Mouse (Mus musculus) MEL (cell line): ENCODE measurements around the gene Wfdc12.

Source experiments
- BHLHE40 ChIP-seq: IDR thresholded peaks from 2 replicates; pipeline ENCODE4 v1.6.1; 2012; ENCODE audit warnings: low read depth, mild to moderate bottlenecking, inconsistent platforms, low read length, improper control_type of control experiment, borderline replicate concordance
- CHD1 ChIP-seq: IDR thresholded peaks from 2 replicates; pipeline ENCODE4 v1.6.1; 2012; ENCODE audit warnings: low read depth, mild to moderate bottlenecking, inconsistent platforms, low read length, improper control_type of control experiment
- CTCF ChIP-seq, 3 experiments: IDR thresholded peaks in 2 of 3; conservative IDR thresholded peaks in 1 of 3; 2 replicates each; pipeline ENCODE4 v1.5.1; 2011 to 2012; ENCODE audit warnings: low read length in 3 of 3, low read depth in 2 of 3, mild to moderate bottlenecking in 2 of 3, improper control_type of control experiment in 1 of 3, inconsistent platforms in 1 of 3, mixed read lengths in 1 of 3, moderate library complexity in 1 of 3; ENCODE audit not compliant: control insufficient read depth in 1 of 3, insufficient read depth in 1 of 3, poor library complexity in 1 of 3, severe bottlenecking in 1 of 3
- E2F4 ChIP-seq: IDR thresholded peaks from 2 replicates; pipeline ENCODE4 v1.6.1; 2011; ENCODE audit warnings: low read depth, low read length, improper control_type of control experiment, borderline replicate concordance
- GABPA ChIP-seq: IDR thresholded peaks from 2 replicates; pipeline ENCODE4 v1.6.1; 2012; ENCODE audit warnings: low read depth, mild to moderate bottlenecking, inconsistent platforms, low read length, improper control_type of control experiment, moderate library complexity
- MAFK ChIP-seq: IDR thresholded peaks from 2 replicates; pipeline ENCODE4 v1.6.1; 2011; ENCODE audit warnings: low read depth, mild to moderate bottlenecking, low read length, improper control_type of control experiment, borderline replicate concordance
- MEF2A ChIP-seq: IDR thresholded peaks from 2 replicates; pipeline ENCODE4 v1.6.1; 2014; ENCODE audit warnings: low read depth, mild to moderate bottlenecking, inconsistent platforms, low read length, improper control_type of control experiment; ENCODE audit not compliant: poor library complexity, insufficient replicate concordance, severe bottlenecking; ENCODE audit errors: extremely low read depth
- MXI1 ChIP-seq: IDR thresholded peaks from 2 replicates; pipeline ENCODE4 v1.6.1; 2011; ENCODE audit warnings: mild to moderate bottlenecking, low read depth, low read length, improper control_type of control experiment
- MYC ChIP-seq: IDR thresholded peaks from 2 replicates; pipeline ENCODE4 v1.6.1; 2011; ENCODE audit warnings: low read depth, mild to moderate bottlenecking, low read length, improper control_type of control experiment, moderate library complexity
- NRF1 ChIP-seq: IDR thresholded peaks from 2 replicates; pipeline ENCODE4 v1.6.1; 2014; ENCODE audit warnings: low read depth, mild to moderate bottlenecking, inconsistent platforms, low read length, improper control_type of control experiment, moderate library complexity; ENCODE audit not compliant: poor library complexity, insufficient read depth, severe bottlenecking
- POLR2A ChIP-seq, 2 experiments: IDR thresholded peaks; 2 replicates each; pipeline ENCODE4 v1.6.1; 2011 to 2012; ENCODE audit warnings: low read length in 2 of 2, mild to moderate bottlenecking in 2 of 2, control low read depth in 1 of 2, improper control_type of control experiment in 1 of 2, low read depth in 1 of 2, moderate library complexity in 1 of 2; ENCODE audit not compliant: control insufficient read depth in 1 of 2, insufficient read depth in 1 of 2, poor library complexity in 1 of 2

- no peak for TF ChIP-seq CTCF (IDR thresholded peaks at IDR 0.05 in 2 of 3, conservative IDR thresholded peaks at IDR 0.05 in 1 of 3; ENCODE audit: control insufficient read depth in 1 of 3, insufficient read depth in 1 of 3, low read depth in 2 of 3, low read length in 3 of 3, poor library complexity in 1 of 3, severe bottlenecking in 1 of 3)
- no peak for TF ChIP-seq E2F4
- TF ChIP-seq MEF2A = no peak
- TF ChIP-seq GABPA = no peak
- TF ChIP-seq MYC = no peak
- no peak for TF ChIP-seq POLR2A (IDR thresholded peaks at IDR 0.05; ENCODE audit: control insufficient read depth in 1 of 2, insufficient read depth in 1 of 2, low read depth in 1 of 2, low read length in 2 of 2, poor library complexity in 1 of 2)
- no peak for TF ChIP-seq BHLHE40
- TF ChIP-seq MAFK = no peak
- no peak for TF ChIP-seq NRF1
- no peak for TF ChIP-seq MXI1
- TF ChIP-seq CHD1 = no peak
These were observed 42.3 kb upstream of the Wfdc12 start for GRCm38 (mm10) chr2:164232671-164233070.
